Mouse (Mus musculus) limb, embryonic 13.5 days (tissue): ENCODE measurements around the gene Cacng5. TPM values are rescaled to one million over a fixed set of nuclear protein-coding genes. Genes with fewer than 3 reads are reported as not detected.

Source experiments
- ATAC-seq: fragments of 200-750 bp; cut with Nextera tagmentation; 2 replicates; pipeline ENCODE4 v1.8.0; 2017; ENCODE audit warnings: low read depth, moderate number of reproducible peaks, moderate TSS enrichment; ENCODE audit not compliant: low FRiP score
- H3K27ac ChIP-seq: fragments of 300-500 bp; sonication (generic); 2 replicates; pipeline ENCODE4 v1.5.1; 2015; ENCODE audit warnings: inconsistent platforms, mild to moderate bottlenecking, moderate library complexity
- H3K27me3 ChIP-seq: fragments of 300-500 bp; sonication (generic); 2 replicates; pipeline ENCODE4 v1.6.1; 2015; ENCODE audit warnings: mild to moderate bottlenecking, inconsistent platforms
- H3K36me3 ChIP-seq: fragments of 300-500 bp; sonication (generic); 2 replicates; pipeline ENCODE4 v1.6.1; 2015; ENCODE audit warnings: inconsistent platforms, mild to moderate bottlenecking, moderate library complexity
- H3K4me1 ChIP-seq: fragments of 300-500 bp; sonication (generic); 2 replicates; pipeline ENCODE4 v1.6.1; 2015; ENCODE audit warnings: inconsistent platforms
- H3K4me2 ChIP-seq: fragments of 300-500 bp; sonication (generic); replicated peaks from 2 replicates; pipeline ENCODE4 v1.6.1; 2015; ENCODE audit warnings: inconsistent platforms, mild to moderate bottlenecking, moderate library complexity
- H3K4me3 ChIP-seq: fragments of 300-500 bp; sonication (generic); 2 replicates; pipeline ENCODE4 v1.5.1; 2015; ENCODE audit warnings: moderate library complexity, mild to moderate bottlenecking, inconsistent platforms
- H3K9ac ChIP-seq: fragments of 300-500 bp; sonication (generic); 2 replicates; pipeline ENCODE4 v1.6.1; 2015; ENCODE audit warnings: mild to moderate bottlenecking, inconsistent platforms
- H3K9me3 ChIP-seq: fragments of 300-500 bp; sonication (generic); 2 replicates; pipeline ENCODE4 v1.6.1; 2016; ENCODE audit warnings: inconsistent platforms
- WGBS: fragments of 180-500 bp; shearing (Covaris S2); methylation state at CpG from one replicate; pipeline ENCODE4 v1.1.7; 2015; 5-methylcytosine and 5-hydroxymethylcytosine counted together
- polyA plus RNA-seq: library from polyadenylated mRNA; unstranded; fragments of >200 nt; fragmentation: Nextera tagmentation; extraction: Ambion mirVana; gene quantifications from 2 replicates; pipeline ENCODE4 v1.2.1, GENCODE M21; 2015

The Cacng5 gene
- polyA plus RNA-seq = 0.10 and 0.13 TPM in 2 replicates

GRCm38 (mm10) chr11:107914634-107915226, at the start of gene Cacng5:
Gene Cacng5 (minus strand): TSS chr11:107915055.
- Histone ChIP-seq H3K36me3 (no peaks in the 10 kb centered on the region), H3K4me2 (peak within 1 kb of the TSS; percentile 64), H3K4me3 (peak within 1 kb of the TSS; percentile 39), H3K27ac (no peak within 1 kb of the TSS), H3K4me1 (no peaks in the 10 kb centered on the region), H3K9ac (no peak within 1 kb of the TSS), H3K27me3 (peaks cover 55% of the 10 kb centered on the region), H3K9me3 (no peaks in the 10 kb centered on the region)
- WGBS = 7% methylated on average over 35 of the region's 36 CpGs
- ATAC-seq = no peak

- Histone ChIP-seq H3K9ac (no peak overlapping the region), H3K36me3 (peaks cover 26% of the 10 kb centered on the region), H3K9me3 (peaks cover 8% of the 10 kb centered on the region; the same call in 1 of the 2 replicates), H3K27ac (no peak overlapping the region), H3K27me3 (no peaks in the 10 kb centered on the region), H3K4me3 (no peak overlapping the region), H3K4me1 (peaks cover 10% of the 10 kb centered on the region; the same call in 1 of the 2 replicates), H3K4me2 (no peak overlapping the region)
- ATAC-seq = no peak
- 63% methylated on average over 13 of the region's 13 CpGs for WGBS
Observed at GRCm38 (mm10) chr11:107957566-107958350, 42.9 kb upstream of the Cacng5 start.

DNA sequence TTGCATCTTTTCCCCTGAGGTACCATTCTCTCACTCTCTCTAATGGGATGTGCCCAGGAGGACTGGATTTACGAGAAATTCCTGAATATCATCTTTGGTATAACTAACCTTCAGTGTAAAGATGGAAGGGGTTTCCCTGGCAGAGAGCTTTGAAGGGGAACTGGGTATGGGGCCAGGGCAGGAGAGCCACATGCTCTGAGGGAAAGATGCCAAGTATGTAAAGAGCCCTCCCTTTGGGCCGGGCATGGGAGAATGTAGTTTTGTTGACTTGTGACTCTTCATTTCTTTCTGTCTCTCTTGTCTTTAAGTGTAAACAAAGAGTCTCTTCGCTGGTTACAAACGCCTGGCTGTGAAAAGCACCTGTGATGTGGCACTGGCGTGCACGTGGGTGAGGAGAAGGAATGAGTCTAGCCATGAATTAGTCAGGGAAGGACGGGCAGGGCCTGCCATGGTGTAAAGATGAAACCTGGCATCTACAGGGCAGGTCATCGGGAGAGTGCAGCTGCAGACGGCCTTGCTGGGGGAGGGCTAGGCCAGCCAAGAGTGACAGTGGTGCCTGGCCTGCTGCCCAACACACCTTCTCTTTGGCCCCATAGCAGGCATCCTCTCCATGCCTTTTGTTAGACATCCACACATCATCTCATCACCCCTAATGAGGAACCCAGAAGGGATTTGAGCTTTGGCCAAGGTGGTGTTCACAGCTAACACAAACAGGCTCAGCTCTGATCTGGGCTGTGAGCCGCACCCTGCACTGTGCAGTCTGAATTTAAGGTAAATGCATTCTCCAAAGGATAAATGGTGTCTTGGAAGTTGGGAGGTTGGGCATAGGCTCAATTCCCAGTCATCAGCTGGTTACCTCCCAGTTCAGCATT, 40.6 kb upstream of the Cacng5 start:
- no peaks in the 10 kb centered on the region for H3K27me3 ChIP-seq
- no peak overlapping the region for H3K27ac ChIP-seq
- ATAC-seq = no peak
- no peak overlapping the region for H3K4me2 ChIP-seq
- 87% methylated on average over 10 of the region's 10 CpGs for WGBS
- peaks cover 10% of the 10 kb centered on the region; the same call in 1 of the 2 replicates for H3K4me1 ChIP-seq
- no peak overlapping the region for H3K9ac ChIP-seq
- peaks cover 34% of the 10 kb centered on the region for H3K36me3 ChIP-seq
- H3K4me3 ChIP-seq = no peak overlapping the region
- peaks cover 7% of the 10 kb centered on the region; the same call in 1 of the 2 replicates for H3K9me3 ChIP-seq

- no peak overlapping the region for H3K4me2 ChIP-seq
- H3K4me3 ChIP-seq = no peak overlapping the region
- 90% methylated on average over 11 of the region's 11 CpGs for WGBS
- no peaks in the 10 kb centered on the region for H3K27me3 ChIP-seq
- no peak overlapping the region for H3K9ac ChIP-seq
- no peak for ATAC-seq
- H3K36me3 ChIP-seq = peaks cover 28% of the 10 kb centered on the region
- no peak overlapping the region for H3K27ac ChIP-seq
- no peaks in the 10 kb centered on the region for H3K9me3 ChIP-seq
- no peaks in the 10 kb centered on the region for H3K4me1 ChIP-seq
Observed at GRCm38 (mm10) chr11:107951431-107951830, 36.6 kb upstream of the Cacng5 start.

DNA sequence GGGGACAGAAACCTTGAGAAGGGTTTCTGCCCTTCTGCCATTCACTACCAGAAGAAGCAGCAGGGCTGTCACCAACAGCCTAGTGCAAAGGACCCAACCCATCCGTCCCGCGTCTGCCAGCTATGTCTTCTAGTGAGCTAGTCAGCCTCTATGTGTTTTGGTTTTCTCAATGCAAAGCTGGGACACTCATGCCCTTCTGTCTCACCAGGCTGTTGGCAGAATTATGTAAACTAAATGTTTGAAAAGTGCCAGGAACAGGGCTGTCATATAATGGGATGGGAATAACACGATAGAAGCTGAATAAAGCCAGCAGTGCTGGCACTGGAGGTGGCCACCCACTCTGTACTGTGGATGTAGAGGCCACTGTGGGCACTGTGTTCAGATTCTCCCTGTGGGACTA, 35.8 kb upstream of the Cacng5 start:
- WGBS = over 99% methylated on average over 4 of the region's 4 CpGs
- Histone ChIP-seq H3K36me3 (peaks cover 30% of the 10 kb centered on the region), H3K4me1 (no peaks in the 10 kb centered on the region), H3K27me3 (no peaks in the 10 kb centered on the region), H3K4me3 (no peak overlapping the region), H3K9ac (no peak overlapping the region), H3K4me2 (no peak overlapping the region), H3K9me3 (no peaks in the 10 kb centered on the region), H3K27ac (no peak overlapping the region)
- ATAC-seq = no peak

- Histone ChIP-seq H3K27ac (no peak overlapping the region), H3K27me3 (no peaks in the 10 kb centered on the region), H3K9me3 (no peaks in the 10 kb centered on the region), H3K4me3 (no peak overlapping the region), H3K4me2 (no peak overlapping the region), H3K9ac (no peak overlapping the region), H3K36me3 (peaks cover 35% of the 10 kb centered on the region), H3K4me1 (no peaks in the 10 kb centered on the region)
- ATAC-seq = no peak
- WGBS = 75% methylated on average over 9 of the region's 9 CpGs
Observed at GRCm38 (mm10) chr11:107950211-107950610, 35.4 kb upstream of the Cacng5 start.

GRCm38 (mm10) chr11:107947951-107948350, 33.1 kb upstream of the Cacng5 start:
- no peak overlapping the region for H3K9ac ChIP-seq
- no peak overlapping the region for H3K27ac ChIP-seq
- H3K4me1 ChIP-seq = no peaks in the 10 kb centered on the region
- H3K4me2 ChIP-seq = no peak overlapping the region
- H3K36me3 ChIP-seq = peaks cover 41% of the 10 kb centered on the region
- no peaks in the 10 kb centered on the region for H3K9me3 ChIP-seq
- 92% methylated on average over 1 of the region's 1 CpGs for WGBS
- ATAC-seq = no peak
- no peaks in the 10 kb centered on the region for H3K27me3 ChIP-seq
- no peak overlapping the region for H3K4me3 ChIP-seq

DNA sequence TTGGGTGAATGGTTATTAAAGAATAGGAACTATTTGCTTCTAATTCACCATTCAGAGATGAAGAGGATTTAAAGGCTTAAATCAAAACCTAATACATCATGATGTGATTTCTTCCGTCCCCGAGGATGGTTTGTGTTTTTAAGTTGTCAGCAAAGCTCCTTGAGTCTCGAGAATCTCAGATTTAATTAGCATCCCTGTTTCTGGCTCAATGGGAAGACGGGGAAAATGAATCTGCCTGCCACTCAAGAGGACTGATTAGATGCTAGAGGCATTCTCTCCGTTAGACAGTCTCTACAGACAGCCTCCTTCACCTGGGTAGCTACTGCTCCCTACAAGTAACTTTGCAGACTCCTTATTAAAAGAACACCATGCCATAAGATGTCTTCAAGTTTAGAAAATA, 32.0 kb upstream of the Cacng5 start:
- H3K27ac ChIP-seq = no peak overlapping the region
- no peak overlapping the region for H3K4me3 ChIP-seq
- no peak overlapping the region for H3K9ac ChIP-seq
- H3K4me2 ChIP-seq = no peak overlapping the region
- H3K4me1 ChIP-seq = no peaks in the 10 kb centered on the region
- H3K27me3 ChIP-seq = no peaks in the 10 kb centered on the region
- peaks cover 36% of the 10 kb centered on the region for H3K36me3 ChIP-seq
- H3K9me3 ChIP-seq = no peaks in the 10 kb centered on the region
- ATAC-seq = no peak
- 69% methylated on average over 5 of the region's 5 CpGs for WGBS

DNA sequence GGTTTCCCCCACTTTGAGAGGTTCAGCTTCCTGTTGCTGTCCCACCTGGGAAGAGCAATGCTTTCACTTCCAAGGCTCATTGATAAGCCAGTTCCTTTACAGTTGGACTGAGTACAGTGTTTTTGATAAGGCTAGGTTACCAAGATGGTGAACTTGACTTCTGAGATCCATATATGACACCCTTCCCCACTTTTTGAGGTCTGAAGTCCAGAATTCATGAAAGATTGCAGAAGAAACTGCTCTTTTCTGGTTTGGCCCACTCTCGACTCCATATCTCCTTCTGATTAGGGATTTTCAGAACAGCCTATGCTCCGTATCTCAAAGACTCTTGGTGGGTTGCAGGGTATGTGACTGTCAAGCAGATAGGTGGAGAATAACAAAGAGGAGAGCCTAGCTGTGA, 22.1 kb upstream of the Cacng5 start:
- peaks cover 16% of the 10 kb centered on the region for H3K9me3 ChIP-seq
- H3K9ac ChIP-seq = no peak overlapping the region
- no peak for ATAC-seq
- H3K27ac ChIP-seq = no peak overlapping the region
- 93% methylated on average over 2 of the region's 2 CpGs for WGBS
- no peak overlapping the region for H3K4me2 ChIP-seq
- no peak overlapping the region for H3K4me3 ChIP-seq
- peaks cover 6% of the 10 kb centered on the region; the same call in 1 of the 2 replicates for H3K4me1 ChIP-seq
- peaks cover 31% of the 10 kb centered on the region for H3K36me3 ChIP-seq
- no peaks in the 10 kb centered on the region for H3K27me3 ChIP-seq

GRCm38 (mm10) chr11:107931721-107932120, 16.9 kb upstream of the Cacng5 start:
- ATAC-seq = no peak
- no peak overlapping the region for H3K9ac ChIP-seq
- H3K4me1 ChIP-seq = peaks cover 13% of the 10 kb centered on the region; the same call in 1 of the 2 replicates
- 56% methylated on average over 7 of the region's 7 CpGs for WGBS
- H3K36me3 ChIP-seq = no peaks in the 10 kb centered on the region
- H3K27me3 ChIP-seq = no peaks in the 10 kb centered on the region
- H3K4me3 ChIP-seq = no peak overlapping the region
- no peak overlapping the region for H3K27ac ChIP-seq
- no peak overlapping the region for H3K4me2 ChIP-seq
- no peaks in the 10 kb centered on the region for H3K9me3 ChIP-seq

- no peak overlapping the region for H3K27ac ChIP-seq
- H3K36me3 ChIP-seq = no peaks in the 10 kb centered on the region
- WGBS = 76% methylated on average over 11 of the region's 11 CpGs
- no peak overlapping the region for H3K4me2 ChIP-seq
- no peak overlapping the region for H3K9ac ChIP-seq
- ATAC-seq = no peak
- H3K4me3 ChIP-seq = no peak overlapping the region
- H3K9me3 ChIP-seq = no peaks in the 10 kb centered on the region
- H3K4me1 ChIP-seq = peaks cover 13% of the 10 kb centered on the region; the same call in 1 of the 2 replicates
- no peaks in the 10 kb centered on the region for H3K27me3 ChIP-seq
Observed at GRCm38 (mm10) chr11:107931288-107931687, 16.4 kb upstream of the Cacng5 start.

GRCm38 (mm10) chr11:107929712-107930111, 14.9 kb upstream of the Cacng5 start:
- no peak for ATAC-seq
- Histone ChIP-seq H3K27me3 (no peaks in the 10 kb centered on the region), H3K9me3 (no peaks in the 10 kb centered on the region), H3K4me3 (no peak overlapping the region), H3K4me2 (no peak overlapping the region), H3K36me3 (no peaks in the 10 kb centered on the region), H3K27ac (no peak overlapping the region), H3K4me1 (0 out of 2 replicates have a peak, but pooled peaks cover 6% of the 10 kb centered on the region), H3K9ac (no peak overlapping the region)
- 40% methylated on average over 3 of the region's 3 CpGs for WGBS
